Mouse (Mus musculus) brain, embryonic 14.5 days (tissue): ENCODE data around the gene Tff1. TPM values are rescaled to one million over a fixed set of nuclear protein-coding genes. Genes with fewer than 3 reads are reported as not detected.

Source experiments
- DNase-seq: peaks from one replicate; pipeline ENCODE4 v3.0.0-alpha.2; 2011; ENCODE audit warnings: low read depth
- CTCF ChIP-seq: fragments of 200-500 bp; IDR thresholded peaks from 2 replicates; pipeline ENCODE4 v1.5.1; 2012; ENCODE audit warnings: inconsistent platforms, mild to moderate bottlenecking, moderate library complexity, borderline replicate concordance; ENCODE audit not compliant: insufficient read depth, insufficient read length; ENCODE audit errors: extremely low read depth
- POLR2A ChIP-seq: fragments of 200-500 bp; IDR thresholded peaks from 2 replicates; pipeline ENCODE4 v1.6.1; 2012; ENCODE audit warnings: mild to moderate bottlenecking, inconsistent platforms, borderline replicate concordance; ENCODE audit not compliant: poor library complexity, insufficient read depth, insufficient read length, severe bottlenecking; ENCODE audit errors: extremely low read depth
- polyA plus RNA-seq: library from polyadenylated mRNA; depleted of rRNA; stranded (reverse); fragments of >200 nt; gene quantifications from 2 replicates; pipeline ENCODE4 v1.2.3, GENCODE M21; 2012; rRNA removed

The Tff1 gene
- polyA plus RNA-seq, 1 experiment: not detected

DNA sequence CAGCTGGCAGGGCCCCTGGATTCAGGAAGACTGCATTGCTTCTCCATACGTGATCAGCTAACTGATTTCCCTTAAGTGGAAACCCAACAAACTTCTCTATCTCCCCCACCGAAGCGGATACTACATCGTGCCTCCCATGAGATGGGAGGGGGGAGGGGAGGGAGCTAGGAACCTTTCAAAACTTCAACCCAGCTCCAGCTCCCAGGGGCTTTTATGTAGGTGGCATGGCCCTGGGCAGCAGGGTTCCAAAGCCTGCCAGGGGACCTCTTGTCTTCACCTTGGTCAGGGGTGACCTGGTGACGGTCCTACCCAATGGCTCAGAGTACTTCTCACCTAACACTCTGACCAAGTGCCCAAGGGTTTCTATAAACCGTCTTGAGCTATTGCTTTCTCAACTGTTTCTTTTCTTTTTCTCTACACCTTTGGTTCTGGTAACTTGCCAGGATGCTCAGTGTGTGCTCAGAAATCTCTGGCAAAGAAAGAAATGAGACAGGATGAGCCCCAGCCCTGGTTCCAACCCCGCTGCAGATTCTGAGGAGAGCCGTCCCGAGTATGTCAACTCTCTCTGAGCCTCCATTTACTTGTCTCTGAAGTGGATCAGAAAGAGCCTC, 36.3 kb downstream of the Tff1 start:
- DNase-seq: no peak
- TF ChIP-seq CTCF (no peak), POLR2A (no peak)

DNA sequence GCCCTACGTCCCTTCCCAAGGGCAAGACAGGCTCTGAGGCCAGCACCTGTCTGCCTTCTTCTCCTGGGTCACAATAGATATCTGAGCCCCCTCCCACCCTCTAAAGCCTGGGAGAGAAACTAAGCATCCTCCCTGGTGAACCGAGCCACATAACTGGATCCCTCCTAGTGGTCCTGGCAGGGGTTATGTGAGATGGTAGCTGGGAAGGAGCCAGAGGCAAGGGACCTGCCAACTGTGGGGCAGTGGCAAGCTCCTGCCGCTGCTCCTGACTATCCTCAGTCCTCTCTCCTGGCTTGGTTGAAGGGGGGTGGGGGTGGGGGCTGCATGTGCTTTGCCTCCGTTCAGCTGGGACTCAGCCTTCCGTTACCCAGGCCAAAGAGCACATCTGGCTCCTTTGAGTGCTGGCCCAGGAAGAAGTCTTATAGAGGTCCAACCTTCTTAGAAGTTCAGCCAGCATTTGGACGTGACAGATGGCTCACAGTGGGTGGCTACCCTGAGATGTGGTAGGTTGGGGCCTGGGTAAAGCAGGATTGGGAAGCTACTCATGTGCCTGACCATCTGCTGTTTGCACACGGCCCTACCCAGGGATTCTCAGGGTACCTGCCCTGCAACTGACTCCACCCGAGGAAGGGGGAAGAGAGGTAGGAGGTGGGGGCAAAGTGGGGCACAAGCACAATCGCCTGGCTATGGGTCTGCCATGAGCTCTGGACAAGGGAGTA, 39.4 kb downstream of the Tff1 start:
- DNase-seq: peak; percentile 85
- TF ChIP-seq POLR2A (no peak), CTCF (no peak)

DNA sequence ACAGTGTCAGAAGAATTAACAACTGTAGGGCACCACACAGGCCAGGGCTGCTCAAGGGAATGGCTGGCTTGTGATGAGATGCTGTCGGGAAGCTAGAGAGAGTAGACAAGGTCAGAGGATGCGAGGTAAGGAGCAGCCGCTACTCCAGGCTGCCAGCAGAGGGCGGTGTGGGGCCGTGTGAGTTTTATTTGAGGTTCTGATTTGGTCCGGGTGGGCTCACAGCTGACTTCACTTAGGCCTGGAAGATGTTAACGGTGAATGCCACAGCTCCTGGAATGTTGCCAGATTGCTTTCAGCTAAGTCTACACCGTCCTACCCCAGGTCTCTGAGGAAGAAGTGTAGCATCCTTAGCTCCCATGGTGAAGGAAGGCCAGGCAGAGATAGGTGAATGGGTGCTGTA, 43.1 kb downstream of the Tff1 start:
- DNase-seq: peak; percentile 70
- TF ChIP-seq POLR2A (no peak), CTCF (peak; percentile 90)

DNA sequence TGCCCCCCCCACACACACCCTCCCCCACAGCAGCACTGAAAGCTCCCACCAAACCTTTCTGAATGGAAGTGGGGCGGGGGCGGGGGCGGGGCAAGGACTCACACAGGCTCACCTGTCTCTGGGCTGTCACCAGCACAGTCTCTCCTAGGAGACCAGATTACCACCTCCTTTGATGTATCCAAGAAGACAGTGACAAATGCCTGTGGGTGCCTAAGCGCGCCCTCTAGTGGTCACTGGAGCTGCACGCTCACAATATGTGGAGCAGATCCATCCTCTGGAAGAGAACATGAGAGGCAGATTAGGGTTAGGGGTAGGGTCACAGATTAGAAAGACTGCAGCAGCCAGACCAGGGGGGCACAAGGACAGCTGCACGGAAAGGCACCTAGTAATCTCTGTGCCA, 45.6 kb downstream of the Tff1 start:
- DNase-seq: peak; percentile 86
- TF ChIP-seq CTCF (peak; percentile 95), POLR2A (no peak)

DNA sequence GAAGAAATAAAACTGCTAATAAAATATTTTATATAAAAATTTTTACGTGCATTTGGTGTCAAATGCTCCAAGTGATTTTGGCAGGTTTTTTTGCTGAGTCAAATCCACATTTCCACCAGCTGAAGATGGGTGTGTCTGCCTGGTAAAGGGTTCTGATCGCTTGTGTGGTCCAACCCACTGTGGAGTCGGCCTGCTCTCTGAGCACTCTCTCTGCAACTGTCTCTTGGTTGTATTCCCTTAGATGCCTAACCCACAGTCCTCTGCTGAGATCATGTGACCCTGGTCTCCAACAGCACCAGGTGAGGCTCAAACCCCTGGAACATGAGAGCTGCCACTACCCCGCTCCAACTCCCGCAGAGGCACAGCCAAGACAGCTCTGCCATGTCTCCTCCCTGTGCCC, 47.1 kb downstream of the Tff1 start:
- no peak for TF ChIP-seq CTCF
- no peak for TF ChIP-seq POLR2A
- DNase-seq: no peak

DNA sequence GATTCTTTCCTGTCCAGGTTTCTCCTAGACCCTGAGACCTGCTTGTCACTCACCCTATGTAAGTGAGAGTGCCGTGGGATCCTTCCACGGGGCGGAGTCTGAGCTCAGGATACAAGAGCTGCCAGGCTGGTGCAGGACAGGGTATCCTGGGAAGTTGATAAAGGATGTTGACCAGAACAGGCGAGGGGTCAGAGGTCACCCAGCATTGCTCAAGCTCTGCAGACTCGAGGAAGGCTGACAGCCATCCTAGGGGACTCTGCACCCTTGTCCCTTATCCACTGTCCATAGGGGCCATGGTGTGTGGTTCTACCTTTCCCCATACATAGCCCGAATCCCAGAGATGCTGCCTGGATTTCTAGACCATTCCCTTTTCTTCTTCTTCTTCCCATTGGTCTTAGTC, 49.0 kb downstream of the Tff1 start:
- no peak for DNase-seq
- no peak for TF ChIP-seq POLR2A
- no peak for TF ChIP-seq CTCF

DNA sequence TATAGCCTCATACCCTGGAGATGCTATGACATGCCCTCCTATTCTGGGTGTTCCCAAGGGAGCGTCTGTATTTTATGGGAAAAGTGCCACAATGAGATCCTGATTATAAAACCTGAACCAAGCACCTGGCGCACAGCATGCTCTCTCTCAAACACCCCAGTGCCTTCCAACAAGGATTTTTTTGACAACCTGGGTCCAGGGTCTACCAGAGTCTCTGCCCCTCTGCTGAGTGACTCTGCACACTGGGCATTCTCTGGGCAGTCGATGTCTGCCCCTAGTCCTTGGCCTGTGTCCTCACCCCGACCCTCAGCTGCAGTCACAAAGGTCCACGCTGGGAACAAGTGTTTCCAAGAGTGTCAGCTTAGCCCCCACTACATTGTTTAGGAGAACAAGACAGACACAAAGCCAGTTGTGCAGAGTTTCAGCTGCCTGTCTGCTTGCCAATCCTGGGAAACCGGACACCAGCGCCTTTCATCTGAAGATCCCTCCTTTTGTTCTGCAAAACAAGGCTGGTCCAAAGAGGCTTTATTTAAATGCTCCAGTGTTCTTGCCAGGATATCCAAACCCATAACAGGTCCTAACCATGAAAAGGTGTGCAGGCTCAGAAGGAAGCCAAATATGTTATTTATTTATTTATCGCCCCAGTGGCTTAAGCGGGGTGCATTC, 51.8 kb downstream of the Tff1 start:
- peak; percentile 69 for DNase-seq

More for the DNA sequence above, 51.8 kb downstream of the Tff1 start:
- TF ChIP-seq CTCF: no peak
- no peak for TF ChIP-seq POLR2A

Other genes starting within 250 kb of the Tff1 start
- gene Umodl1, start 210.6 kb downstream of the Tff1 start, polyA plus RNA-seq: 0.04 and 0.10 TPM in 2 replicates
- gene Abcg1, start 107.6 kb downstream of the Tff1 start, polyA plus RNA-seq: 8.7 and 12.8 TPM in 2 replicates
- gene Tff3, start 35.6 kb downstream of the Tff1 start, polyA plus RNA-seq: 0.97 and 1.1 TPM in 2 replicates
- not detected in 2 replicates for gene Tff2, start 21.0 kb downstream of the Tff1 start, polyA plus RNA-seq
- gene Tmprss3, start 33.7 kb upstream of the Tff1 start, polyA plus RNA-seq: not detected in 2 replicates
- 0.03 TPM in 1 of 2 replicates, not detected in the other for gene Ubash3a, start 42.6 kb upstream of the Tff1 start, polyA plus RNA-seq
- gene Rsph1, start 112.1 kb upstream of the Tff1 start, polyA plus RNA-seq: 0.59 and 3.3 TPM in 2 replicates
- gene Slc37a1, start 121.5 kb upstream of the Tff1 start, polyA plus RNA-seq: 19.7 and 21.3 TPM in 2 replicates
- 60.9 and 112 TPM in 2 replicates for gene Pde9a, start 220.9 kb upstream of the Tff1 start, polyA plus RNA-seq